Mouse (Mus musculus): Measurements from ENCODE around the gene Phgr1. TPM values are rescaled to one million over a fixed set of nuclear protein-coding genes. Genes with fewer than 3 reads are reported as not detected.
A peak's percentile ranks its signal among the peaks of the same experiment; 100 is the strongest.

The Phgr1 gene
- polyA plus RNA-seq, 1 experiment from 2014 or later, result not detected

DNA sequence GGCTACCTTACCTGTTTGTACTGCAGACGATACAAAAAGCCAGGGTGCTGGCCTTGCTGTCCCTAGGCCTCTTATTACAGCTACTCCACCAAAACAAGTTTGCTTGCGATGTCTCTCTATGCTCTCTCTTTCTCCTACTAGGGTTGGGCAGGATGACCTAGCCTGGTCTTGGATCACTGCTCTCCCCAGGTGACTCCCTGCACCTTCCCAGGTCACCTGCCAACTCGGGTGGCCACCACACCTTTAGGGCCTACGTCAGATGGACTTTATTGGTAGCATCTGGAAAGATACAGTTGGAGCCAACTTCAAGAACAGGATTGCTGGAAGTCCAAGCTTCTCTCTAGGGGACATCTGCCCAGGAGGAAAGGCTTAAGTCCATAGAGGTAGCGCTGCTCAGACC is 7.7 kb upstream of the Phgr1 start:
- Histone ChIP-seq H3K4me3 (no peak overlapping the region), H3K4me1 (peaks cover 44% of the 10 kb centered on the region), H3K27me3 (replicated peaks) (peaks cover 22% of the 10 kb centered on the region), H3K9me3 (replicated peaks) (no peaks in the 10 kb centered on the region), H3K4me2 (no peak overlapping the region), H3K36me3 (no peaks in the 10 kb centered on the region), H3K9ac (no peak overlapping the region), H3K27ac (no peak overlapping the region)
- WGBS (ENCODE audit: insufficient replicate concordance), result 80% methylated on average over 5 of the region's 5 CpGs
- no peak for ATAC-seq

DNA sequence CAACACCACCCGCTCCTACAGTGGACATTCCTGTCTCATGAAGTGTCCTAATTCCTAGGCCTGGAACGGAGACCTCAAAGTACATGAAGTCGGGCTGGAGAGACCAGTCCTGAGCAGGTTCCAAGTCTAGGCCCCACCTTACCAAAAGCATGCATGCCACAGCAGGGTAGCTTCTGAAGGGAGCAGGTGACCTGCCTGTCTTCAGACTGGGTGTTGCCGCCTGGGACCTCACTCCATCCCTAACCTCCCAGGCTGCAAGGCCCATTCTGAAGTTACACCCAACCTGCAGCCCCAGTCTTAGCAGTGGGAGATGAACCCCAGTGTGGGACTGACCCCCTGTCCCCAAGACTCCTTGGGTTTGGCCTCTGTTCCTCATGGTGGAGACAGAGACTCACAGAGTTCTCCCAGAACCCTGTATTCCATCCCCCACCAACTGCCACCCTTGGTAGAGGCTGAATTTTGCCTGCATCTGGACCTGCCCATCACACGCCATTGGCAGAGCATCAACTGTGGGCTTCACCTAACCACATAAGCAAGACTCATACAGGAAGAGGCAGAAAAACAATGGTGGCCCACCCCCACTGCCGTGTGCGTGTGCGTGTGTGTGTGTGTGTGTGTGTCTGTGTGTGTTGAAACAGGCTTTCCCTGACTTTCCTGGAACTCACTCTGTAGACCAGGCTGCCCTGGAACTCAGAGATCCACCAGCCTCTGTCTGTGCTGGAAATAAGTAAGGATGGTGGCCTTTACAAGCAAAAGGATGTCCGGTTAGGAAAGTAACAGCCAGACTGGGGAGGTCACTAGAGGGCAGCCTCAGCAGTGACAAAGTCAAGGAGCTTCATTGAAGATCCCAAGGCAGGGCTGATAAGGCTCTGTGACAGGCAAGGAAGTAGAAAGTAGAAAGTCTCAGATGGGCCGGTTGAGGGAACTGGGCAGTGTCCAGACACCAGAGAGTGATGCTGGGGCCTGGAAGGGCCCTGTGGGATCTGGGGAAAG is 6.2 kb upstream of the Phgr1 start:
- H3K9ac ChIP-seq, result no peak overlapping the region; the same call in 1 of the 2 replicates
- H3K4me3 ChIP-seq, result no peak overlapping the region
- H3K4me1 ChIP-seq, result peaks cover 36% of the 10 kb centered on the region
- H3K27me3 ChIP-seq (replicated peaks), result peaks cover 21% of the 10 kb centered on the region
- ATAC-seq, result no peak
- 60% methylated on average over 10 of the region's 10 CpGs for WGBS (ENCODE audit: insufficient replicate concordance)
- no peak overlapping the region for H3K4me2 ChIP-seq
- no peaks in the 10 kb centered on the region for H3K36me3 ChIP-seq
- H3K9me3 ChIP-seq (replicated peaks), result no peaks in the 10 kb centered on the region
- H3K27ac ChIP-seq, result no peak overlapping the region

DNA sequence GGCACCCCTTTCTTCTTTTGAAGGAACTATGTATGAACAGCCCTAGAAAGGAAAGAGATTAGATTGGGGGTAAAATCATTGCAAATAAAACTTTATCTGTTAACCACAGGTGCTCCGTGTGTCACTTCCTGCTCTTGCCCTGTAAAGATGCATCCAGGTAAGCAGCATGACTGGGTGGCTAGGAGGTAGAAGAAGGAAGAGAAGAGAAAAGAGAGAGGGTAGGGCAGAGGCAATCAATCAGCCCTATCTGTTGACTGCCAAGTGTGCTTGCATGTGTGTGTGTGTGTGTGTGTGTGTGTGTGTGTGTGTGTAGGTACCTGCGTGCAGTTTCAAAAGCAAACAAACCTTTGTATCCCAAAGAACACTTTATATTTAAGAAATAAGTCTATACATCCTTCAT is 2.0 kb downstream of the Phgr1 start:
- H3K27ac ChIP-seq, result no peak overlapping the region

DNA sequence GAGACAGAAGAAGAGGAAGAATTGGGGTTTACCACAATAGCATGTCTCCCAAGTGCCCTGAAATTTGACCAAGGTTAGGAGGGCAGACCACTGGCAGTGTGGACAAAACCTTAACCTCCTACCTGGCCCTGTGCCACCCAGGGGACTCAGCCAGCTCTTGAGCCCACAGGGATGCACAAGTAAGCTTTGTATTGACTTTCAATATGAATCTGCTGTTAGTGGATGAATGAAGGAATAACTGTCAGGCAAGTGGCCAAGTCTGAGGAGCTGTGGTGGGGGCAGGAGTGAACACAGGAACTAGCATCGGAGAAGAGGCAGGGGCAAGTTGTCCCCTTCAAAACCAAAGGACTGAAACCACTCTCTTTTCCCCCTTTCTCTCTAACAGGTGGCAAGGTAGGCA is 2.8 kb downstream of the Phgr1 start:
- Histone ChIP-seq H3K4me2 (no peak overlapping the region), H3K4me3 (no peak overlapping the region), H3K27me3 (replicated peaks) (peaks cover 69% of the 10 kb centered on the region), H3K4me1 (peaks cover 15% of the 10 kb centered on the region), H3K27ac (no peak overlapping the region), H3K9ac (no peak overlapping the region), H3K9me3 (replicated peaks) (no peaks in the 10 kb centered on the region), H3K36me3 (no peaks in the 10 kb centered on the region)
- ATAC-seq, result no peak
- WGBS (ENCODE audit: insufficient replicate concordance), result 57% methylated on average over 1 of the region's 1 CpGs

More for the DNA sequence above, 2.0 kb downstream of the Phgr1 start:
- Histone ChIP-seq H3K4me3 (no peak overlapping the region), H3K4me1 (peaks cover 8% of the 10 kb centered on the region), H3K27me3 (replicated peaks) (peaks cover 61% of the 10 kb centered on the region), H3K36me3 (no peaks in the 10 kb centered on the region), H3K9ac (no peak overlapping the region), H3K4me2 (no peak overlapping the region), H3K9me3 (replicated peaks) (no peaks in the 10 kb centered on the region)
- ATAC-seq, result no peak
- 45% methylated on average over 2 of the region's 2 CpGs for WGBS (ENCODE audit: insufficient replicate concordance)

DNA sequence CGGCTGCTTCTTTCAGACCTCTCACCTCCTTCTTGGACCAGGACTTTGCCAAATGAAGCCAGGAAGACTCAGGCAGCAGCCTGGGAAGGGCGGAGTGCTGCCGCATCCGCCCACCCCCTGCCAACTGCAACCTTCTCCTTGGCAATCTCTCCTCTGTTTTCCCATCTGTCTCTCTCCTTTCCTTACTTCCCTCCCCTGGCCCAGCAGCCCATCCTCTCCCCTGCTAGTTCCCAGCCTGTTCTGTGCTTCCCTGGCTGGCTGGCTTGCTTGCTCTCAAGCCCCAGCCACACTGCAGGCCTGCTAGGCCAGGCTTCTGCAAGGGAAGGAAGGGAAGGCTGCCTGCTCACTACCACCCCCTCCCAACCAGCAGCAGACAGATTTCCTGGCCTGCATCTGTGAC is 3.3 kb downstream of the Phgr1 start:
- H3K27me3 ChIP-seq (replicated peaks), result peaks cover 70% of the 10 kb centered on the region
- no peak overlapping the region for H3K4me2 ChIP-seq
- no peak overlapping the region for H3K27ac ChIP-seq
- ATAC-seq, result no peak
- H3K9ac ChIP-seq, result no peak overlapping the region
- no peaks in the 10 kb centered on the region for H3K36me3 ChIP-seq
- H3K4me1 ChIP-seq, result peaks cover 15% of the 10 kb centered on the region
- WGBS (ENCODE audit: insufficient replicate concordance), result 77% methylated on average over 3 of the region's 4 CpGs
- H3K9me3 ChIP-seq (replicated peaks), result no peaks in the 10 kb centered on the region
- no peak overlapping the region for H3K4me3 ChIP-seq

DNA sequence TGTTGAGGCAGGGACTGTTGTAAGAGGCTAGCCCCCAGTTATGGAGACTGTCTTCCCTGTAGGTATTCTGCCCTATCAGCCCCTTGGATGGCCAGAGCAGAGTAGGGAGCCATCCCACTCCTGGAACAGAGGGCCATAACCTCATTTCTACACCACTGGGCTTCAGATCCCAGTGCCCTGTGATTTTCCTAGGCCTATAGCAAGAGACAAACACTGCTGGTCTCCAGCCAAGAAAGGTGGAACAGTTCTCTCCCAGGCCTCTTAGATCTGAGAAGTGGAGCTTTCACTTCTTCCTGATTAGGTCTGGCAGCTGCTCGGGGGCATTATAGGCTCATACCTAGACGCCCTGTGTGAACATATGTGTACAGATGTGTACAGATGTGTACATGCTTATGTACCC is 3.7 kb downstream of the Phgr1 start:
- no peaks in the 10 kb centered on the region for H3K9me3 ChIP-seq (replicated peaks)
- H3K27ac ChIP-seq, result no peak overlapping the region
- H3K4me2 ChIP-seq, result no peak overlapping the region
- H3K36me3 ChIP-seq, result no peaks in the 10 kb centered on the region
- no peak for ATAC-seq
- no peak overlapping the region for H3K9ac ChIP-seq
- peaks cover 15% of the 10 kb centered on the region for H3K4me1 ChIP-seq
- WGBS (ENCODE audit: insufficient replicate concordance), result 51% methylated on average over 2 of the region's 2 CpGs
- H3K4me3 ChIP-seq, result no peak overlapping the region
- H3K27me3 ChIP-seq (replicated peaks), result peaks cover 70% of the 10 kb centered on the region

DNA sequence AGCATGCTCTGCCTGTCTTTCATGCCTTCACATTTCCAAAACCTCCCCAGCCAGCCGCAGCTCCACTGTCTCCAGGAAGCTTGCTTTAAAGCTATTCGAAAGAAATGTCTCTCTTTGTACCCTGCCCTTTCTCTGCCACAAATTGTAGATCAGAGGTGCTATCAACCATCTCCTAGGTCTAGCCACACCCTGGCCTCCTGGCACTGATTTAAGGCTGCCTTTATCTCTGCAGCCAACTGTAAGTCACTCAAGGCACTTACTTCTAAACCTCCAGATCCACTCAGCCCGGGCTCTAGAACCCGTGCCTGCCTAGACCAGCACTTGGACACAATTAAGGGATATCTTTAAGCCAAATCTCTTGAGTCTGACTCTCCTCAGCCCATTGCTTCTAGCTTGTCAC is 5.8 kb downstream of the Phgr1 start:
- no peak overlapping the region for H3K9ac ChIP-seq
- H3K9me3 ChIP-seq (replicated peaks), result no peaks in the 10 kb centered on the region
- no peak overlapping the region for H3K4me3 ChIP-seq
- peaks cover 58% of the 10 kb centered on the region for H3K27me3 ChIP-seq (replicated peaks)
- no peak overlapping the region for H3K4me2 ChIP-seq
- no peak overlapping the region for H3K27ac ChIP-seq
- WGBS (ENCODE audit: insufficient replicate concordance), result 54% methylated on average over 4 of the region's 4 CpGs
- peaks cover 25% of the 10 kb centered on the region for H3K4me1 ChIP-seq
- no peak for ATAC-seq
- H3K36me3 ChIP-seq, result no peaks in the 10 kb centered on the region

DNA sequence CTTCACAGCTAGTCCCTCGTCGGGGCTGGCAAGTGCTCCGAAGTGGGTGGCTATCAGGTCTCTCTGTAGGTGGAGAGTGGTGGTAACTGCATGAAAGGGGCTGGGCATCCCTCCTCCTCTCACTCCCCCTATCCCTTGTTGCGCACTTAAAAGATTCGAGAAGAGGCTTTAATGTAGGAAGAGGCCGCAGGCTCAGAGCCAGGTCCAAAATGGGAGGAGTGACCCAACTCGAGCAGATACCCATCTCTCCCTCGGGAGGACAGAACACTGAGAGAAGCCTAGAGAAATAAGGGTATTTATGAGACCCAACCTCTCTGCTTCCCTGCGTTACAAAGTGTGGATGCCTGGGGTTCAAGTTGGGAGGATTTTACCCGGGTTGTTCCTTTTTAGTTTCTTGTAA is 6.5 kb downstream of the Phgr1 start:
- peak overlapping the region; percentile 12; the same call in 1 of the 2 replicates for H3K9ac ChIP-seq
- no peak for ATAC-seq
- 28% methylated on average over 10 of the region's 10 CpGs for WGBS (ENCODE audit: insufficient replicate concordance)
- no peak overlapping the region for H3K27ac ChIP-seq
- peaks cover 58% of the 10 kb centered on the region for H3K27me3 ChIP-seq (replicated peaks)
- H3K9me3 ChIP-seq (replicated peaks), result no peaks in the 10 kb centered on the region
- H3K4me2 ChIP-seq, result peak overlapping the region; percentile 66
- peak overlapping the region; percentile 38 for H3K4me3 ChIP-seq
- peaks cover 25% of the 10 kb centered on the region for H3K4me1 ChIP-seq
- H3K36me3 ChIP-seq, result no peaks in the 10 kb centered on the region

DNA sequence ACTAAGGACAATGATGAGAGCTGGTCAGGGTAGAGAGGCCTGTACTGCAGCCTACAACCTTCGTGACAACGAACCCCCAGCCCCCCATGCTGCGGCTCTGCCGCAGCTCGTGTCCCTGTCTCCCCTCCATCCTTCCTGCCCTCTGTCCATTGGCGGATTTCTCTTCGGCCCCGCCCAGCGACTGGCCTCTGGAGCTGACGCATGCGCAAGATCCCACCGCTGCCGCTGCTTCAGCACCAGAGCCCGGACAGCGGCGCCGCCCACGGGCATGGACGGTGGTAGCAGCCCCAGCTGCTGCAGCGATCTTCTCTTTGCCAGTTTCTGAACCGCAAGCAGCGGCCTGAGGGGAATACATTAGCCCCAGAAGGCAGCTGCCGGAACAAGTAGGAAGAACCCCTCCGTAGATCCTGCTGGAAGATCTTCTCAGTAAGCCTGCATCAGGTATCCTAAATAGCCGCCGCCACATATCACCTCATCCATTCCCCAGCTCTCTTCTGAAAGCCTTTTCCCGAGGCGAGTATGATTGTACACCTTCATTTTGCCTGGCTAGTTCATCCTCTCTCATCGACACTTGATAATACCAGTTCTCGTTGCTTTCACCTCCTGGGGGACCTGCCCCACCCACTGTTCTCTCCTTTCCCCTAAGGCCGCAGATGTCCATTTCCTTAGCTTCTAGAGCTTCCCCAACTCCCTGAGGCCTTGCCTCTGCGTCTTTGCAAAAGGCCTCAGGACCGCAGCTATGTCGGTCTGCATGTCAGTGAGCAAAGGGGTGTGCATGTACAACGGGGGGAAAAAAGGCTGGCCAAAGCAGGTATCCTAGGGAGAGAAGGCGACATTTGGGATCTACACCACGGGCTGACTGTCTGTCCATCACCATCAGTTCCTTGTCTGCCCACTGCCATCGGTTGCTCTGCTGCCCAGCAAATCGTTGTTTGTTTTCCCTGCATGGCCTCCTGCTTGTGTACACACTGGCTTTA is 7.2 kb downstream of the Phgr1 start, which contains the start of gene Disp2:
Gene Disp2, plus strand, starts transcription at position 216 of the 977 bp plus-strand sequence.
- peak; percentile 81 for ATAC-seq
- WGBS (ENCODE audit: insufficient replicate concordance), result 12% methylated on average over 39 of the region's 39 CpGs
- Histone ChIP-seq H3K27ac (no peak within 1 kb of the TSS), H3K4me3 (peak within 1 kb of the TSS; percentile 38), H3K9me3 (replicated peaks) (no peaks in the 10 kb centered on the region), H3K9ac (peak within 1 kb of the TSS; percentile 12; the same call in 1 of the 2 replicates), H3K36me3 (no peaks in the 10 kb centered on the region), H3K4me1 (peaks cover 25% of the 10 kb centered on the region), H3K4me2 (peak within 1 kb of the TSS; percentile 66), H3K27me3 (replicated peaks) (peaks cover 60% of the 10 kb centered on the region)

DNA sequence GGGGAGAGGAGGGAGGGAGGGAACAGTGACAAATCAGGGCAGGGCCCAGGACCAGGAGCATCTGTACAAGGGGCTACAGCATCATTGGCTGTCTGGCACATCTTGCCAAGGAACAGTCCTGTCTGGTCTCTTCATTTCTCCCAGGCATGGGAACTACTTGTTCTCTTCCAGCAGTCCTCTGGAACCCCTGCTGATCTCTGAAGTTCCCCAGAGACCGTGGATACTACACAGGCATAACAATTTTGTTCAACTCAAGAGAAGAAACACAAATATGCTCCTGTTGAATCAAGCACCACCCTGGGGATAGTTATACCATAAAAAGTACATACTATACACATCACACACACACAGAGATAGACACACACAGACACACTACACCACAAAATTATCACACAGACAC is 8.5 kb downstream of the Phgr1 start:
- Histone ChIP-seq H3K27ac (no peak overlapping the region), H3K4me1 (peaks cover 29% of the 10 kb centered on the region), H3K4me3 (no peak overlapping the region), H3K27me3 (replicated peaks) (peaks cover 54% of the 10 kb centered on the region), H3K9me3 (replicated peaks) (no peaks in the 10 kb centered on the region), H3K36me3 (no peaks in the 10 kb centered on the region), H3K9ac (no peak overlapping the region), H3K4me2 (no peak overlapping the region)
- WGBS (ENCODE audit: insufficient replicate concordance), result 35% methylated on average over 1 of the region's 1 CpGs
- ATAC-seq, result no peak

DNA sequence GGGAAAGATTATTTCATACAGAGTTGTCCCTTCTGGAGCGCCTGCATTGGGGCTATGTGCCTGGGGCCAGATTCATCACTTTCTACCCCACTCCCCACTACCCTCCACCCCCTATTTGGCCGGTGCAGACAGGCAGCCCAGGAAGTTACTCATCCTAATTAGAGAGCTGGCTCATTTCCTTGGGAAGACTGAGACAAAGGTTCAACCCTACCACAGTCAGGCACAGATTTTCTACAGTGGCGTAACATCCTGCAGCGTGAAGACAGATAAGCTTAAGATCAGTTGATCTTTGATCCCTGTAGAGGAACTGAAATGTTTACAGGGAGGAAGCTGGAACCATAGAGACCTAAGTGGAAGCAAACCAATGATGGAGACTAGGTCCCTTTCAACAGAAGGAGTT is 9.7 kb downstream of the Phgr1 start:
- Histone ChIP-seq H3K36me3 (no peaks in the 10 kb centered on the region), H3K4me3 (no peak overlapping the region), H3K9me3 (replicated peaks) (no peaks in the 10 kb centered on the region), H3K27ac (no peak overlapping the region), H3K27me3 (replicated peaks) (peaks cover 46% of the 10 kb centered on the region), H3K4me1 (peaks cover 41% of the 10 kb centered on the region), H3K4me2 (no peak overlapping the region), H3K9ac (no peak overlapping the region)
- no peak for ATAC-seq
- 27% methylated on average over 4 of the region's 4 CpGs for WGBS (ENCODE audit: insufficient replicate concordance)

DNA sequence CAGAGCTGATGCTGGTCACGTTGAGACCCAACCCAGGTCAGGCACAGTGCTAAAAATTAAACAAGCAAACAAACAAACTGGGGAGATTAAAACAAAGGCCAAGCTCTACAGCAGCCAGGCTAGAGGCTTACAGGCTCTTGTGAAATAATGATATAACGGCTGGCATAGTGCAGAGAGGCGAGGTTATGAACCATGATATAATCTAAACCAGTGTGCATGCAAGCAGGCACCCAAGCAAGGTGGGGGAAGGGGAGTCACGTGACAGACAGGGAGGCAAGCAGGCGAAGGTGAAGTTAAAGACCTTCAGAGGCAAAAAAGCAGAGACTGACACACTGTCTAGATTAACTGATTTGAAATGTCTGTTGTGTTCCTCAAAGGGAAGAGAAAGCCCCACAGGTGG is 10.5 kb downstream of the Phgr1 start:
- no peak overlapping the region for H3K9ac ChIP-seq
- peaks cover 41% of the 10 kb centered on the region for H3K27me3 ChIP-seq (replicated peaks)
- 28% methylated on average over 5 of the region's 5 CpGs for WGBS (ENCODE audit: insufficient replicate concordance)
- H3K4me3 ChIP-seq, result no peak overlapping the region
- H3K9me3 ChIP-seq (replicated peaks), result no peaks in the 10 kb centered on the region
- no peak overlapping the region for H3K27ac ChIP-seq
- ATAC-seq, result no peak
- no peaks in the 10 kb centered on the region for H3K36me3 ChIP-seq
- peaks cover 43% of the 10 kb centered on the region for H3K4me1 ChIP-seq
- no peak overlapping the region for H3K4me2 ChIP-seq

Measured in liver, embryonic 12.5 days (tissue).